In the genomic region with DNA sequence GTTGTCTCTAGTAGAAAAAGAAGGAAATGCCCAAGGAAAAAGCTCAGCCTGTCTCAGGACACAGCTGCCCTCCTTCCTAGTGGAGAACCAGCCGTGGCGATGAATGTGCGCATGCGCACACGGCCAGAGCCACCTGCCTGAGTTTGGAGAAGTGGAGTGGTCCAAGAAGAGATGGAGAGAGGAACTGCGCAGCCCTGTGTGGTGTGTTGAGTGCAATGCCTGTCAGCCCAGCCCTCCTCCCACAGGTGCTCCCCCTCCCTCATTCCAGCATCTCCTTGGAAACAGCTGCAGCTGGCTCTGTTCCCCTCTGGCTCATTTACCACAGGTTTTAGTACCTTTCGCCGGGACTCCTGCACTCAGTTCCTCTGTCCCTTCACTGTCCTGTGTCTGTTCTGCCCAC, we compare ENCODE assay signal across 21 mouse cellular contexts. TPM values are rescaled to one million over a fixed set of nuclear protein-coding genes. Genes with fewer than 3 reads are reported as not detected.
A peak's percentile ranks its signal among the peaks of the same experiment; 100 is the strongest.
DNase-seq lines count a peak whose midpoint lies in the region; ATAC-seq lines count a peak whose summit lies in the region.
"Had no signal": no experiment of that assay in that cellular context is flagged by ENCODE, and none has a peak within 500 bp of the region (broad histone marks: within the 10 kb centered on the region; RNA-seq: fewer than 3 reads in every experiment).

No protein-coding gene starts in this region.

- H3K27ac ChIP-seq in kidney, embryonic 14.5 days (ENCODE audit: low read depth, low read length) = no peak overlapping the region
- H3K27ac ChIP-seq in limb, embryonic 11.5 days (replicated peaks; ENCODE audit: low read depth, low read length) = no peak overlapping the region; the same call in 1 of the 2 replicates
- no peak overlapping the region for H3K27ac ChIP-seq in limb, embryonic 10.5 days
- no peak overlapping the region for H3K27ac ChIP-seq in limb, embryonic 13.5 days
- H3K27ac ChIP-seq: forebrain, embryonic 13.5 days; heart, adult 2 months; heart, embryonic 15.5 days; hindbrain, embryonic 15.5 days had no signal

- no peak overlapping the region for H3K9ac ChIP-seq in kidney, embryonic 14.5 days (ENCODE audit: low read depth, low read length)
- no peak overlapping the region for H3K9ac ChIP-seq in limb, embryonic 11.5 days (ENCODE audit: low read length)
- no peak overlapping the region for H3K9ac ChIP-seq in limb, embryonic 13.5 days
- H3K9ac ChIP-seq: forebrain, embryonic 13.5 days; forebrain, postnatal 0 days; heart, embryonic 15.5 days; hindbrain, embryonic 15.5 days had no signal

- H3K36me3 ChIP-seq in kidney, embryonic 14.5 days (ENCODE audit: control insufficient read depth, insufficient read depth, low read length) = no peaks in the 10 kb centered on the region
- H3K36me3 ChIP-seq in limb, embryonic 11.5 days (ENCODE audit: control insufficient read depth, insufficient read depth, low read length) = no peaks in the 10 kb centered on the region
- H3K36me3 ChIP-seq in limb, embryonic 10.5 days = no peaks in the 10 kb centered on the region
- no peaks in the 10 kb centered on the region for H3K36me3 ChIP-seq in limb, embryonic 13.5 days
- H3K36me3 ChIP-seq: G1E; heart, embryonic 15.5 days; hindbrain, embryonic 15.5 days had no signal

- H3K4me1 ChIP-seq in kidney, embryonic 14.5 days (ENCODE audit: control insufficient read depth, insufficient read depth, low read length) = no peaks in the 10 kb centered on the region
- 0 out of 2 replicates have a peak, but pooled peaks cover 5% of the 10 kb centered on the region for H3K4me1 ChIP-seq in limb, embryonic 11.5 days (ENCODE audit: control insufficient read depth, insufficient read depth, low read length)
- H3K4me1 ChIP-seq in limb, embryonic 10.5 days = peaks cover 11% of the 10 kb centered on the region
- H3K4me1 ChIP-seq in limb, embryonic 13.5 days = peaks cover 13% of the 10 kb centered on the region
- H3K4me1 ChIP-seq: forebrain, embryonic 13.5 days; hindbrain, embryonic 15.5 days had no signal

- H3K4me2 ChIP-seq in kidney, embryonic 14.5 days (replicated peaks; ENCODE audit: low read depth, low read length) = no peak overlapping the region
- no peak overlapping the region for H3K4me2 ChIP-seq in limb, embryonic 11.5 days (ENCODE audit: low read depth, severe bottlenecking)
- no peak overlapping the region for H3K4me2 ChIP-seq in limb, embryonic 13.5 days (replicated peaks)
- H3K4me2 ChIP-seq: forebrain, embryonic 13.5 days; heart, embryonic 11.5 days; heart, embryonic 15.5 days; hindbrain, embryonic 15.5 days had no signal

- no peak for DNase-seq in kidney, adult 9 months
- DNase-seq in limb, embryonic 11.5 days (ENCODE audit: low spot score) = peak; percentile 43
- DNase-seq in limb, embryonic 10.5 days (ENCODE audit: low spot score) = no peak
- peak; percentile 42 for DNase-seq in MN1 (ENCODE audit: low spot score)
- DNase-seq in heart, postnatal 4 days = no peak
- DNase-seq in adrenal gland, adult (ENCODE audit: inconsistent age in 2 of 2, low spot score in 1 of 2) = no peak
- DNase-seq: adrenal gland, postnatal 10 days; cerebellum, adult 11-12 months; cerebellum, adult 9-10 months; cerebellum, postnatal 25 days; forebrain, postnatal 0 days; gastrocnemius, postnatal 14 days; heart, adult 2 months had no signal

- no peak overlapping the region for H3K4me3 ChIP-seq in kidney, embryonic 14.5 days (ENCODE audit: low read length)
- no peak overlapping the region for H3K4me3 ChIP-seq in limb, embryonic 11.5 days (ENCODE audit: low read depth, low read length)
- no peak overlapping the region for H3K4me3 ChIP-seq in limb, embryonic 10.5 days
- H3K4me3 ChIP-seq in limb, embryonic 13.5 days = no peak overlapping the region
- H3K4me3 ChIP-seq: forebrain, embryonic 13.5 days; heart, adult 2 months; heart, embryonic 15.5 days; hindbrain, embryonic 15.5 days had no signal

- no peaks in the 10 kb centered on the region for H3K27me3 ChIP-seq in kidney, embryonic 14.5 days (ENCODE audit: control insufficient read depth, insufficient read depth, low read length)
- H3K27me3 ChIP-seq in limb, embryonic 11.5 days (ENCODE audit: control insufficient read depth, insufficient read depth, low read length) = no peaks in the 10 kb centered on the region
- no peaks in the 10 kb centered on the region for H3K27me3 ChIP-seq in limb, embryonic 10.5 days (ENCODE audit: low read depth, poor library complexity, severe bottlenecking)
- no peaks in the 10 kb centered on the region for H3K27me3 ChIP-seq in limb, embryonic 13.5 days
- H3K27me3 ChIP-seq: forebrain, embryonic 13.5 days; heart, embryonic 15.5 days; hindbrain, embryonic 15.5 days had no signal

- 58% methylated on average over 8 of the region's 8 CpGs for whole genome bisulfite sequencing in kidney, embryonic 14.5 days
- 67% methylated on average over 8 of the region's 8 CpGs for WGBS in limb, embryonic 11.5 days
- WGBS in limb, embryonic 10.5 days = 84% methylated on average over 8 of the region's 8 CpGs
- 48% methylated on average over 8 of the region's 8 CpGs for WGBS in limb, embryonic 13.5 days

- no peaks in the 10 kb centered on the region for H3K9me3 ChIP-seq in kidney, embryonic 14.5 days (ENCODE audit: control insufficient read depth, low read length)
- H3K9me3 ChIP-seq in limb, embryonic 11.5 days (ENCODE audit: control insufficient read depth, low read length) = no peaks in the 10 kb centered on the region
- no peaks in the 10 kb centered on the region for H3K9me3 ChIP-seq in limb, embryonic 10.5 days (replicated peaks)
- no peaks in the 10 kb centered on the region for H3K9me3 ChIP-seq in limb, embryonic 13.5 days
- H3K9me3 ChIP-seq: forebrain, embryonic 13.5 days; G1E; heart, embryonic 15.5 days; hindbrain, embryonic 15.5 days had no signal

- peak; percentile 69; the same call in 1 of the 2 replicates for ATAC-seq in kidney, embryonic 14.5 days (ENCODE audit: low FRiP score, low TSS enrichment)
- ATAC-seq in limb, embryonic 11.5 days (ENCODE audit: insufficient number of reproducible peaks, low FRiP score, low TSS enrichment, low read depth) = no peak
- ATAC-seq in limb, embryonic 13.5 days (ENCODE audit: low FRiP score, low read depth) = peak; percentile 54
- ATAC-seq: forebrain, embryonic 13.5 days; forebrain, postnatal 0 days; Patski had no signal

RNA-seq across cellular contexts. Expression of a gene that starts 13.4 kb away (rescaled TPM):
- 16.8 and 40.2 TPM in 2 replicates for polyA plus RNA-seq in kidney, embryonic 14.5 days (2014; fragmentation: Nextera tagmentation; extraction: Ambion mirVana)
- polyA plus RNA-seq in limb, embryonic 11.5 days (2014; fragmentation: Nextera tagmentation; extraction: Ambion mirVana) = 36.8 and 47.7 TPM in 2 replicates
- polyA plus RNA-seq in limb, embryonic 10.5 days (2016; fragmentation: Nextera tagmentation; extraction: Ambion mirVana) = 28.7 and 41.0 TPM in 2 replicates
- polyA plus RNA-seq in limb, embryonic 13.5 days (2015; fragmentation: Nextera tagmentation; extraction: Ambion mirVana) = 67.8 and 69.7 TPM in 2 replicates
- 10 to 100 TPM; 31.6 to 35.5 TPM for total RNA-seq in heart, postnatal 4 days (2021)

Comparison
In these comparisons a context has a peak if more than half of its experiments do, and no peak if none do; other contexts are left out.
1. DNase-seq: peak in limb, embryonic 11.5 days (single experiment) and MN1 (single experiment); none in kidney, adult 9 months (single experiment), limb, embryonic 10.5 days (single experiment), heart, postnatal 4 days (single experiment) and adrenal gland, adult (0 of 2).